Mouse (Mus musculus): ENCODE results near the gene Upf2. TPM values are rescaled to one million over a fixed set of nuclear protein-coding genes. Genes with fewer than 3 reads are reported as not detected.

The Upf2 gene
- polyA plus RNA-seq, 1 experiment from 2014 or later = 12.3 TPM

- 92% methylated on average over 6 of the region's 6 CpGs for WGBS
Measured at GRCm38 (mm10) chr2:6067341-6067740, 116.1 kb downstream of the Upf2 start.

GRCm38 (mm10) chr2:6070925-6071324 lies 119.7 kb downstream of the Upf2 start:
- H3K27me3 ChIP-seq (ENCODE audit: control insufficient read depth, insufficient read depth, low read length) = no peaks in the 10 kb centered on the region
- no peaks in the 10 kb centered on the region for H3K9me3 ChIP-seq (ENCODE audit: control insufficient read depth, low read length)
- ATAC-seq (ENCODE audit: insufficient read depth, low FRiP score, low TSS enrichment) (no peak), DNase-seq (ENCODE audit: low spot score) (no peak)
- H3K9ac ChIP-seq (ENCODE audit: low read length) = no peak overlapping the region
- no peak overlapping the region for H3K27ac ChIP-seq (ENCODE audit: low read depth, low read length)
- no peaks in the 10 kb centered on the region for H3K36me3 ChIP-seq (ENCODE audit: control insufficient read depth, insufficient read depth, low read length)
- no peak overlapping the region for H3K4me3 ChIP-seq (ENCODE audit: low read depth, low read length)
- 53% methylated on average over 11 of the region's 11 CpGs for WGBS
- H3K4me2 ChIP-seq (ENCODE audit: low read depth) = no peak overlapping the region
- 0 out of 2 replicates have a peak, but pooled peaks cover 2% of the 10 kb centered on the region for H3K4me1 ChIP-seq (ENCODE audit: control insufficient read depth, insufficient read depth, low read length)

More at GRCm38 (mm10) chr2:6067341-6067740, 116.1 kb downstream of the Upf2 start:
- Histone ChIP-seq H3K4me1 (ENCODE audit: control insufficient read depth, insufficient read depth, low read length) (0 out of 2 replicates have a peak, but pooled peaks cover 2% of the 10 kb centered on the region), H3K27ac (ENCODE audit: low read depth, low read length) (no peak overlapping the region), H3K4me3 (ENCODE audit: low read depth, low read length) (no peak overlapping the region), H3K9ac (ENCODE audit: low read length) (no peak overlapping the region), H3K36me3 (ENCODE audit: control insufficient read depth, insufficient read depth, low read length) (no peaks in the 10 kb centered on the region), H3K27me3 (ENCODE audit: control insufficient read depth, insufficient read depth, low read length) (no peaks in the 10 kb centered on the region), H3K9me3 (ENCODE audit: control insufficient read depth, low read length) (no peaks in the 10 kb centered on the region), H3K4me2 (ENCODE audit: low read depth) (no peak overlapping the region)
- no peak for ATAC-seq (ENCODE audit: insufficient read depth, low FRiP score, low TSS enrichment)
- no peak for DNase-seq (ENCODE audit: low spot score)

DNA sequence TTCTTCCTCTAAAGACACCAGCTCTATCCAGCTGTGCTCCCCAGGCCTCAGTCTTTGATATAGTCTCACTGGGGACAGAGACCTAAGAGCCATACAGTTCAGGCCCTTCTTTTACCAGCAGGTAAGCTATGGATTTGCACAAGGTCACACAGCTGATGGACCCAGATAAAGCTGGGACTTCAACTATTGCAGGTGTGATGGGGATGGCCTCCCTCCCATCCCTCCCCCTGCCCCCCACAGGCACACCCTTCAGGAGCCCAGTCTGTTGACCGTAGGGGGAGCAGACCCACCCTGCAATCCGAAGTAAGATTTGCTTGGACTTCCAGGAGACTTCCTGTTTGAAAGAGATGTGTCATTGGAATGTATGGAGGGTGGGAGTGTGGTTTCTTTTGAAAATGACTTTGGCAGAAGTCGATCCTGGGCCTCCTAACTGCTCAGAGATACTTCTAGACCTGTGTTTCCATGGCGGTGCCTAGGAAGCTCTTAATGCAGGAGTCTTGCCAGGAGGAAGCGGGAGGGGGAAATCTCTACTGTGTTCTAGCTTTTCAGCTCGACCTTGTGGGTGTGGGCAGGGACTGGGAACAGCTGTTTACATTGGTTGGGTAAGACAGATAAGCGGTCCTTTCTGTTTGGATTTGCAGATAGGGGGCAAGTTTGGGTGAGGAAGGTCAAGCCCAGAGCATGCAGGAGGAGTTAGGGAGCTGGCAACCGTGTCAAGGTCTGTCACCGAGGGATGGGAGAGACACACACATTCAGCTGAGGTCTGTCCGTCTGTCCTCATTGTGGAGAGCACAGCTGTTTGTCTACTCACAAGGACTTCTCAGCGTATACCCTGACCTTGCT lies 120.5 kb downstream of the Upf2 start:
- Histone ChIP-seq H3K4me2 (ENCODE audit: low read depth) (no peak overlapping the region), H3K4me1 (ENCODE audit: control insufficient read depth, insufficient read depth, low read length) (0 out of 2 replicates have a peak, but pooled peaks cover 2% of the 10 kb centered on the region), H3K36me3 (ENCODE audit: control insufficient read depth, insufficient read depth, low read length) (no peaks in the 10 kb centered on the region), H3K27me3 (ENCODE audit: control insufficient read depth, insufficient read depth, low read length) (no peaks in the 10 kb centered on the region), H3K9me3 (ENCODE audit: control insufficient read depth, low read length) (no peaks in the 10 kb centered on the region), H3K4me3 (ENCODE audit: low read depth, low read length) (no peak overlapping the region), H3K9ac (ENCODE audit: low read length) (no peak overlapping the region), H3K27ac (ENCODE audit: low read depth, low read length) (no peak overlapping the region)
- ATAC-seq (ENCODE audit: insufficient read depth, low FRiP score, low TSS enrichment) (no peak), DNase-seq (ENCODE audit: low spot score) (no peak)
- 60% methylated on average over 11 of the region's 11 CpGs for WGBS

- Histone ChIP-seq H3K4me1 (ENCODE audit: control insufficient read depth, insufficient read depth, low read length) (0 out of 2 replicates have a peak, but pooled peaks cover 2% of the 10 kb centered on the region), H3K9ac (ENCODE audit: low read length) (no peak overlapping the region), H3K4me2 (ENCODE audit: low read depth) (no peak overlapping the region), H3K9me3 (ENCODE audit: control insufficient read depth, low read length) (no peaks in the 10 kb centered on the region), H3K4me3 (ENCODE audit: low read depth, low read length) (no peak overlapping the region), H3K27me3 (ENCODE audit: control insufficient read depth, insufficient read depth, low read length) (no peaks in the 10 kb centered on the region), H3K36me3 (ENCODE audit: control insufficient read depth, insufficient read depth, low read length) (no peaks in the 10 kb centered on the region), H3K27ac (ENCODE audit: low read depth, low read length) (no peak overlapping the region)
- ATAC-seq (ENCODE audit: insufficient read depth, low FRiP score, low TSS enrichment) (no peak), DNase-seq (ENCODE audit: low spot score) (no peak)
- 69% methylated on average over 7 of the region's 7 CpGs for WGBS
Measured at GRCm38 (mm10) chr2:6072685-6073260, 121.5 kb downstream of the Upf2 start.

DNA sequence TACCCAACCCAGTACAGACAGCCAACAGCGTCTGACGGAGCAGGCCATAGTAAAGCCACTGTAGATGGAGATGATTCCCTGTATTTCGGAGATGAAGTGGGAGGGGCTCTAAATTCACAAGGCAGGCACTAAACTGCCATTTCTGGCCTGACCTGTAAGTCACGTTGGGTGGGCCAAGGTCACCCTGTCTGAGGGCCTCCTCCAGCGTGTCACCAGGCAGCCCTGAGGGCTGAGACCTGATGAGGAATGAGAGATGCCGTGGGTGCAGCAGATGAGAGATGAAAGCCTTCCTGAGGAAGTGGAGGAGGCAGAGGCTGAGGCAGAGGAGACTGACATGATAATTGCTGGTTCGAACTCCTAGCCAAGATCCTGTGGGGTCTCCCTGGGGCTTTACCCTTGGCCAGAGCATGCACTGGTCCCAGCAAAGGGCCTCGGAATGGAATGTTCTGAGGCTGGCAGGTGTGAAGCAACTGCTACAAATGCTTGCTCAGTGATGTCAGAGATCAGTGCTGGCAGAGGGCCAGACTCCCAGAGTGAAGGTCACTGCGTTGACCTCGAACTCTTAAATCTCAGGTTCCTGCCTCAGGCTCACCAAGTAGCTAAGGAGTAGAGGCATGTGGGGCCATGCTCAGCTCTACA lies 123.7 kb downstream of the Upf2 start:
- WGBS = 59% methylated on average over 10 of the region's 10 CpGs
- no peak overlapping the region for H3K4me3 ChIP-seq (ENCODE audit: low read depth, low read length)
- H3K4me1 ChIP-seq (ENCODE audit: control insufficient read depth, insufficient read depth, low read length) = 0 out of 2 replicates have a peak, but pooled peaks cover 2% of the 10 kb centered on the region
- DNase-seq (ENCODE audit: low spot score) (peak; percentile 70), ATAC-seq (ENCODE audit: insufficient read depth, low FRiP score, low TSS enrichment) (peak; percentile 50; the same call in 1 of the 2 replicates)
- no peak overlapping the region for H3K4me2 ChIP-seq (ENCODE audit: low read depth)
- H3K9me3 ChIP-seq (ENCODE audit: control insufficient read depth, low read length) = no peaks in the 10 kb centered on the region
- H3K27ac ChIP-seq (ENCODE audit: low read depth, low read length) = no peak overlapping the region
- no peaks in the 10 kb centered on the region for H3K27me3 ChIP-seq (ENCODE audit: control insufficient read depth, insufficient read depth, low read length)
- H3K9ac ChIP-seq (ENCODE audit: low read length) = no peak overlapping the region
- no peaks in the 10 kb centered on the region for H3K36me3 ChIP-seq (ENCODE audit: control insufficient read depth, insufficient read depth, low read length)

GRCm38 (mm10) chr2:6075530-6075896 lies 124.2 kb downstream of the Upf2 start:
- no peak overlapping the region for H3K27ac ChIP-seq (ENCODE audit: low read depth, low read length)
- 0 out of 2 replicates have a peak, but pooled peaks cover 2% of the 10 kb centered on the region for H3K4me1 ChIP-seq (ENCODE audit: control insufficient read depth, insufficient read depth, low read length)
- ATAC-seq (ENCODE audit: insufficient read depth, low FRiP score, low TSS enrichment) (no peak), DNase-seq (ENCODE audit: low spot score) (no peak)
- H3K27me3 ChIP-seq (ENCODE audit: control insufficient read depth, insufficient read depth, low read length) = no peaks in the 10 kb centered on the region
- no peaks in the 10 kb centered on the region for H3K36me3 ChIP-seq (ENCODE audit: control insufficient read depth, insufficient read depth, low read length)
- H3K4me3 ChIP-seq (ENCODE audit: low read depth, low read length) = no peak overlapping the region
- WGBS = 51% methylated on average over 1 of the region's 1 CpGs
- H3K9me3 ChIP-seq (ENCODE audit: control insufficient read depth, low read length) = no peaks in the 10 kb centered on the region
- no peak overlapping the region for H3K9ac ChIP-seq (ENCODE audit: low read length)
- H3K4me2 ChIP-seq (ENCODE audit: low read depth) = no peak overlapping the region

DNA sequence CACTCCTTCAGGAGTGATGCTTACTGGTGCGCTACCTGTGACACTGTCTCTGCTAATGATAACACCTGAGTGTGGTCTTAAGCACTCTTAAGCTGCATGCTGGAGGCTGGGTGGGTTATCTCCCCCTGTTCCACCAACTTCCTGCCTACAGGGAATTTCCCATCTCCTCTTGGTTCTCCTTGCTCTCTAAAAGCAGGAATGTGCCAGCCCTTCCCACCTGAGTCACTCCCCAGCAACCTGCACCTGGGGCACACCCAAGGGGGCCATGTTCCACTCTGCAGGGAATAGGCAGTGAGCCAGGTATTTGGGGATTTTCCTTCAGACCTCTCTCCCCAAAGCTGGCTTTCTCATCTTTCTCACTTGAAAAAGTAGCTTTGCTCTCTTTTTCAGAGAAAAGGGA lies 128.8 kb downstream of the Upf2 start:
- H3K4me3 ChIP-seq (ENCODE audit: low read depth, low read length) = no peak overlapping the region
- H3K9ac ChIP-seq (ENCODE audit: low read length) = no peak overlapping the region
- H3K4me2 ChIP-seq (ENCODE audit: low read depth) = no peak overlapping the region
- ATAC-seq (ENCODE audit: insufficient read depth, low FRiP score, low TSS enrichment) (no peak), DNase-seq (ENCODE audit: low spot score) (no peak)
- H3K9me3 ChIP-seq (ENCODE audit: control insufficient read depth, low read length) = no peaks in the 10 kb centered on the region
- no peaks in the 10 kb centered on the region for H3K4me1 ChIP-seq (ENCODE audit: control insufficient read depth, insufficient read depth, low read length)
- 90% methylated on average over 1 of the region's 1 CpGs for WGBS
- H3K27me3 ChIP-seq (ENCODE audit: control insufficient read depth, insufficient read depth, low read length) = no peaks in the 10 kb centered on the region
- H3K27ac ChIP-seq (ENCODE audit: low read depth, low read length) = no peak overlapping the region
- H3K36me3 ChIP-seq (ENCODE audit: control insufficient read depth, insufficient read depth, low read length) = no peaks in the 10 kb centered on the region

- Histone ChIP-seq H3K9me3 (ENCODE audit: control insufficient read depth, low read length) (no peaks in the 10 kb centered on the region), H3K9ac (ENCODE audit: low read length) (no peak overlapping the region), H3K27me3 (ENCODE audit: control insufficient read depth, insufficient read depth, low read length) (no peaks in the 10 kb centered on the region), H3K27ac (ENCODE audit: low read depth, low read length) (no peak overlapping the region), H3K36me3 (ENCODE audit: control insufficient read depth, insufficient read depth, low read length) (no peaks in the 10 kb centered on the region), H3K4me3 (ENCODE audit: low read depth, low read length) (no peak overlapping the region), H3K4me1 (ENCODE audit: control insufficient read depth, insufficient read depth, low read length) (no peaks in the 10 kb centered on the region), H3K4me2 (ENCODE audit: low read depth) (no peak overlapping the region)
- ATAC-seq (ENCODE audit: insufficient read depth, low FRiP score, low TSS enrichment) (no peak), DNase-seq (ENCODE audit: low spot score) (no peak)
- 59% methylated on average over 8 of the region's 8 CpGs for WGBS
Measured at GRCm38 (mm10) chr2:6081108-6081507, 129.8 kb downstream of the Upf2 start.
